Mouse (Mus musculus) kidney, embryonic 15.5 days (tissue): ENCODE results near the gene Desi1. TPM values are rescaled to one million over a fixed set of nuclear protein-coding genes. Genes with fewer than 3 reads are reported as not detected.
A peak's percentile ranks its signal among the peaks of the same experiment; 100 is the strongest.

Experiments
- ATAC-seq: fragments of 200-750 bp; cut with Nextera tagmentation; replicated peaks from 2 replicates; pipeline ENCODE4 v1.8.0; 2017; ENCODE audit warnings: moderate TSS enrichment; ENCODE audit not compliant: low FRiP score
- H3K27ac ChIP-seq: fragments of 300-500 bp; sonication (generic); 2 replicates; pipeline ENCODE4 v1.5.1; 2015; ENCODE audit warnings: mild to moderate bottlenecking, inconsistent platforms
- H3K27me3 ChIP-seq: fragments of 300-500 bp; sonication (generic); 2 replicates; pipeline ENCODE4 v1.6.1; 2015; ENCODE audit warnings: inconsistent platforms
- H3K36me3 ChIP-seq: fragments of 300-500 bp; sonication (generic); 2 replicates; pipeline ENCODE4 v1.6.1; 2015; ENCODE audit warnings: inconsistent platforms
- H3K4me1 ChIP-seq: fragments of 300-500 bp; sonication (generic); 2 replicates; pipeline ENCODE4 v1.6.1; 2015; ENCODE audit warnings: inconsistent platforms
- H3K4me2 ChIP-seq: fragments of 300-500 bp; sonication (generic); 2 replicates; pipeline ENCODE4 v1.6.1; 2015; ENCODE audit warnings: moderate library complexity, mild to moderate bottlenecking, inconsistent platforms
- H3K4me3 ChIP-seq: fragments of 300-500 bp; sonication (generic); replicated peaks from 2 replicates; pipeline ENCODE4 v1.5.1; 2015; ENCODE audit warnings: mild to moderate bottlenecking, inconsistent platforms
- H3K9ac ChIP-seq: fragments of 300-500 bp; sonication (generic); 2 replicates; pipeline ENCODE4 v1.6.1; 2015; ENCODE audit warnings: mild to moderate bottlenecking, inconsistent platforms
- H3K9me3 ChIP-seq: fragments of 300-500 bp; sonication (generic); replicated peaks from 2 replicates; pipeline ENCODE4 v1.6.1; 2016; ENCODE audit warnings: inconsistent platforms
- WGBS: fragments of 180-500 bp; shearing (Covaris S2); methylation state at CpG from one replicate; pipeline ENCODE4 v1.1.7; 2015; ENCODE audit warnings: mixed read lengths; 5-methylcytosine and 5-hydroxymethylcytosine counted together
- polyA plus RNA-seq: library from polyadenylated mRNA; unstranded; fragments of >200 nt; fragmentation: Nextera tagmentation; extraction: Ambion mirVana; gene quantifications from 2 replicates; pipeline ENCODE4 v1.2.1, GENCODE M21; 2015

Gene Desi1
- polyA plus RNA-seq, 1 experiment from 2014 or later = 25.1 TPM

DNA sequence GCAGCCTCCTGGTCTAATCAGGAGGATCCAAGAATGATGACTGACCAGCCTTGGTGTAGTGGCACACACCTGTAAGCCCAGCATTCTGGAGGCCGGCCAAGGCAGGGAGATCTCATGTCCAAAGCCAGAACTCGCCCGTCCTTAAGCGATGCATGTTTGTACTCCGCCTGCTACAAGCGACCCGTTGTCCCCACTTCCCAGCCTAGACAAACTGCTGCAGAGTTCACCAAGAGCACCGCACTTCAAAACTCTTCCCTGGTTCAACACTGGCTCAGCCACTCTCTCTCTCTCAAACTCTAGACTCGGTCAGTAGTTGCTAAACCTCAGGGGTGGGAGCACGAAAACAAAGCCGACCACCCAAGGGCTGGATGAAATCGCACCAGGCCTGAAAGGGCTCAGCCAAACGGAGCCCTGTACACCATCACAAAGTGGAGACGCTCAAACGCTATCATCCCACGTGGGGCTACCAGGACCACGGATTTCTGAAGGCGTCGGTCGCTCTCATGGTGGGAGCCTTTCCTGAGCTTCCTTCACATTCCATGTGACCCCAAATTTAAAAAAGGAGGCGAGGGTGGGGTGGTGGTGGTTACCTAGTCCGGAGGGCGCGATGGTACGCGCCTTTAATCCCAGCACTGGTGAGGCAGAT lies 12.7 kb upstream of the Desi1 start:
- peaks cover 21% of the 10 kb centered on the region for H3K36me3 ChIP-seq
- H3K4me2 ChIP-seq = peak overlapping the region; percentile 84
- 2% methylated on average over 26 of the region's 26 CpGs for WGBS
- peak overlapping the region; percentile 99 for H3K9ac ChIP-seq
- ATAC-seq = no peak; the same call in 1 of the 2 replicates
- H3K27ac ChIP-seq = peak overlapping the region; percentile 96
- H3K27me3 ChIP-seq = 0 out of 2 replicates have a peak, but pooled peaks cover 2% of the 10 kb centered on the region
- H3K4me1 ChIP-seq = peaks cover 21% of the 10 kb centered on the region
- peak overlapping the region; percentile 100 for H3K4me3 ChIP-seq
- no peaks in the 10 kb centered on the region for H3K9me3 ChIP-seq

DNA sequence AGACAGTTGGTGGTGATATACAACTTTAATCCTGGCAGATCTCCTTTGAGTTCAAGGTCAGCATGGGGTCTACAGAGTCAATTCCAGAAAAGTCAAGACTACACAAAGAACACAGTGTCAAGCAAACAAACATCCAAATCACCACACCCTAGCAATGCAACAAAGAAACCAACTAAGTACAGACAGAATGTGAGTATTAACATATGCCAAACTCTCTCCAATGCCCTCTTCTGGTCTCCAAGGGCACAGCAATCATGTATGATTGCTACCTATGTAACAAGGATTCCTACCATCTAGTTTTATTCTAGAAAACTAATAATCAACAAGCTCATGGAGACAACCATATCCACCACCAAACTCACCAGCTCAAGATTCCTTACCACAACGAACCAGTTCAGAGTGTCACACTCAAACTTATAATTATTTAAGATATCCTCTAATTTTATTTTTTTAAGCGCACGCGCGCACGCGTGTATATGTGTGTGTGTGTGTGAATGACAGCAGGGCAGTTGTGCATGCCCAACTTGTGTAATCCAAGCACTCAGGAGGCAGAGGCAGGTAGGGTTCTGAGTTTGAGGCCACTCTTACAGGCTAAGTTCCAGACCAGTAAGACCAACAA lies 10.6 kb upstream of the Desi1 start:
- Histone ChIP-seq H3K9ac (no peak overlapping the region), H3K4me2 (no peak overlapping the region), H3K4me1 (peaks cover 21% of the 10 kb centered on the region), H3K27ac (no peak overlapping the region), H3K36me3 (peaks cover 40% of the 10 kb centered on the region), H3K4me3 (no peak overlapping the region), H3K27me3 (0 out of 2 replicates have a peak, but pooled peaks cover 2% of the 10 kb centered on the region), H3K9me3 (no peaks in the 10 kb centered on the region)
- no peak for ATAC-seq
- 97% methylated on average over 7 of the region's 7 CpGs for WGBS

DNA sequence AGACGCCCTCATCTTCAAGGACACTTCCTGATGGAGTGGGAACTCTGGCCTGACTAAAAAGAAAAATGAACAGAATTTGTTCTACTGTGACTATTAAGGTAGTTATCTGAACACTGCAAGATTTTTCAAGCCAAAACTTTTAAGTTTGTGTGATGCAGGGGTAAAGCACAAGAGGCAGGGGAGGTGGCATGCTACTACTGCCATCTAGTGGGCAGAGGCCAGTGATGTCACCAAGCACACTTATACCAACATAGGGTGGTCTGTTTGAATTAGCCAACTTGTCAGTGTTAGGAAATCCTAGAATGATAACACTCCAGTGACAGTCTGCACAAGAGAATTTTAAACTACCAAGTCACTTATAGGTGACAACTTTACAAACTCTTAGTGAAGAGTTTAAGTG lies 7.0 kb upstream of the Desi1 start:
- Histone ChIP-seq H3K9me3 (no peaks in the 10 kb centered on the region), H3K27ac (no peak overlapping the region), H3K9ac (no peak overlapping the region), H3K36me3 (peaks cover 76% of the 10 kb centered on the region), H3K4me3 (no peak overlapping the region), H3K4me2 (no peak overlapping the region), H3K4me1 (peaks cover 7% of the 10 kb centered on the region), H3K27me3 (no peaks in the 10 kb centered on the region)
- WGBS = 100% methylated on average over 1 of the region's 1 CpGs
- no peak for ATAC-seq

DNA sequence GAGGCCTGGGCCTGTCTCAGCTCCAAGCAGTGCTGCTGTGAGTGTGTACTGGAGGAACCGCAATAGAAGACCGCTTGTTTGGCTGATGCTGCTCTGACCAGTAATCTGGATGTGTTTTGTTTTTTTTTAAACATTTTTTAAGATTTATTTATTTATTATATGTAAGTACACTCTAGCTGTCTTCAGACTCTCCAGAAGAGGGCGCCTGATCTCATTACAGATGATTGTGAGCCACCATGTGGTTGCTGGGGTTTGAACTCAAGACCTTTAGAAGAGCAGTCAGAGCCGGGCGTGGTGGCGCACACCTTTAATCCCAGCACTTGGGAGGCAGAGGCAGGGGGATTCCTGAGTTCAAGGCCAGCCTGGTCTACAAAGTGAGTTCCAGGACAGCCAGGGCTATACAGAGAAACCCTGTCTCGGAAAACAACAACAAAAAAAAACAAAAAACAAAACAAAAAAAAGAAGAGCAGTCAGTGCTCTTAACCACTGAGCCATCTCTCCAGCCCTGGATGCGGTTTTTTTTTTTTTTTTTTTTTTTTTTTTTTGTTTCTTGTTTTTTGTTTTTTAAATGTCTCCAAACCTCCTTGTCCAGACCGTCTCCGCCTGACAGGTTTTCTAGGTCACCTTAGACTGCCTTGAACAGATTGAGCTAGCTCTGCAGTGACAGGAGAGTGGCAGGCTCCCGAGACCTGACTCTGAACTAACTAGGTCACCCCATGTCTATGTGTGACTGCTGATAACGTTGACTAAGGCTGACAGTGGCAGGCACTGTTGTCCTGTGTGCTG lies 2.4 kb upstream of the Desi1 start:
- Histone ChIP-seq H3K4me2 (no peak overlapping the region), H3K9ac (no peak overlapping the region), H3K4me3 (no peak overlapping the region), H3K27me3 (no peaks in the 10 kb centered on the region), H3K9me3 (no peaks in the 10 kb centered on the region), H3K4me1 (no peaks in the 10 kb centered on the region), H3K27ac (no peak overlapping the region), H3K36me3 (peaks cover 94% of the 10 kb centered on the region)
- no peak for ATAC-seq
- WGBS = 84% methylated on average over 12 of the region's 12 CpGs

DNA sequence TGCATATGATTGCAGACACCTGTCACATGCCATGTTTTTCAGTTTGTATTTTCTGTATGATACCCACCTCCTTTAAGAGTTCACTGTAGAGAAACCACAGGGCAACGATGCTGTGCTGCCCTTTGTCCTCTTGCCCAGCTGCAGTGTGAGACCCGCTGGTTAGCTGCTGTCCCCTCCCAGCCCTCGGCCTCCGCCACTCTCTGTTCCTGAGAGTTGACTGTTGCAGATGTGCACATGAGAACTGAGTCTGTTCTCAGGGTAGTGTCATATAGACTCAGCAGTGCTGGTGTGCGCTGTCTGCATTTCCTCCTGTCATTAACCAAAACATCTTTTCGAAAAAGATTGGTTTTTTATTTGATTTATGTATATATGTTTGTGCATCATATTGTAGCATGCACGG lies 1.3 kb downstream of the Desi1 start:
- H3K36me3 ChIP-seq = peaks cover 92% of the 10 kb centered on the region
- no peak overlapping the region for H3K27ac ChIP-seq
- no peak overlapping the region for H3K9ac ChIP-seq
- WGBS = 85% methylated on average over 7 of the region's 7 CpGs
- no peaks in the 10 kb centered on the region for H3K4me1 ChIP-seq
- H3K4me3 ChIP-seq = no peak overlapping the region
- H3K4me2 ChIP-seq = no peak overlapping the region
- no peaks in the 10 kb centered on the region for H3K27me3 ChIP-seq
- no peak for ATAC-seq
- H3K9me3 ChIP-seq = no peaks in the 10 kb centered on the region

DNA sequence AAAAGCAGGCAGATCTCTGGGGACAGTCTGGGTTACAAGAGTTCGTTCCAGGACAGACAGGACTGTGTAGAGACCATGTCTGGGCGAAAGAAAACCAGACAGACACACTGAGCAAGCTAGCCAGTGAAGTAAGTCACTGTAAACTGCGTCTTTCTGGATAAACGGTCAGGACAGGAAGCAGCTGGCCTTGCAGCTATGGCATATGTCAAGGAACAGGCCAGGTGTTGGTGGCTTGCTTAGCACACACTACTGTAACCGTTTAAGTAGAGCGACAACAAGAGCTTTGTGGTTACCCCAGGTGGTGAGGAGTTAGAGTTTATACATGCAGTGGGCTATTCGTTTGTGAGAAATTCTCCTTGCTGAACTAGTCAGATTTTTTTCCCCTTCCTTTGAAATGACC lies 5.9 kb downstream of the Desi1 start:
- Histone ChIP-seq H3K27me3 (no peaks in the 10 kb centered on the region), H3K27ac (no peak overlapping the region), H3K4me1 (no peaks in the 10 kb centered on the region), H3K9ac (no peak overlapping the region), H3K36me3 (peaks cover 97% of the 10 kb centered on the region), H3K9me3 (no peaks in the 10 kb centered on the region), H3K4me3 (no peak overlapping the region), H3K4me2 (no peak overlapping the region)
- 89% methylated on average over 7 of the region's 7 CpGs for WGBS
- ATAC-seq = no peak

DNA sequence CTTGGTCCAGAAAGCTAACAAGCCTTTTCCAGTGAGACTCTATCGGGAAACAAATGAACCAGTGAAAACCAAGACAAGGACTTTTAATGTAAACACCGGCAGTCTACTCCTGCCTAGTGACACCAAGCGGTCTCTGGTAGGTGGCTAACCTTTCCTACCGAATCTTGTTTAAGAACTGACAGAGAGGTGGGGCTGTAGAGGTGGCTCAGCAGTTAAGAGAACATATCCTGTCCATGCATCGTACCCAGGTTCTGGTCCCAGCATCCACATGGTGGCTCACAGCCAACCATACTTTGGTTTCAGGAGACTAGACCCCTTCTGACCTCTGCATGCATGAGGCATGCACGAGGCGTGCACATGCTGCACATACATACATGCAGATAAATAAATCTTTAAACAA lies 6.4 kb downstream of the Desi1 start:
- Histone ChIP-seq H3K9ac (no peak overlapping the region), H3K36me3 (peaks cover 98% of the 10 kb centered on the region), H3K27me3 (no peaks in the 10 kb centered on the region), H3K9me3 (no peaks in the 10 kb centered on the region), H3K4me3 (no peak overlapping the region), H3K4me1 (no peaks in the 10 kb centered on the region), H3K27ac (no peak overlapping the region), H3K4me2 (no peak overlapping the region)
- 88% methylated on average over 7 of the region's 7 CpGs for WGBS
- no peak for ATAC-seq

DNA sequence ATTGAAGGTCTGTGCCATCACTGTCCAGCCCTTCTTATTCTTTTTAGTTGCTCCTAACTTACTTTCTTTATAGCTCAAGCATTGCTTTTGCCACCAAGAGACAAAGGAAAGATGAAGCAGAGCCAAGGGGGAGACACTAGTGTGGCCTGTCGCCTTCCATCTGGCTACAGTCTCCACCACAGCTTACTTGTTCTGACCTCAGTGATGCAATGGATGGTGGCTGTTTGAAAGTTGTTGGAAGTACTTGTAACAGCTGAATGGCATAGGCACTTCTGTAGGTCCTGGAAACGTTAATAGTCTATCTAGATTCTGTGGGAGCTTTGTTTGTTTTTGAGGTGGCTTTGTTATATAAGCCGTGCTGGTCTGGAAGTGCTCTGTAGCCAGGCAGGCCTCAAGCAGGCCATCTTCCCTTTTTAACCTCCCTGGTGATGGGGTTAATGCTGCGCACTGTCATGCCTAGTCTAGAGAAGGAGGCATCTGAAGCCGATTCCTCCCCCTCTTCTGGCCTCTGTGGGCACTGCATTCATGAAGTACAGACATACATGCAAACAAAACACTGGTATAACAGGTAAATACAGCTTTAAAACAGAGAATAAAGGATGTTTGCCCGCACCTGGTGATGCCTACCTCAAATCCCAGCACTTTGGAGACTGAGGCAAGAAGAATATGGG lies 9.6 kb downstream of the Desi1 start:
- Histone ChIP-seq H3K36me3 (peaks cover 91% of the 10 kb centered on the region), H3K4me1 (no peaks in the 10 kb centered on the region), H3K4me2 (no peak overlapping the region), H3K27ac (no peak overlapping the region), H3K4me3 (no peak overlapping the region), H3K9ac (no peak overlapping the region), H3K9me3 (no peaks in the 10 kb centered on the region), H3K27me3 (no peaks in the 10 kb centered on the region)
- 89% methylated on average over 6 of the region's 6 CpGs for WGBS
- ATAC-seq = no peak

DNA sequence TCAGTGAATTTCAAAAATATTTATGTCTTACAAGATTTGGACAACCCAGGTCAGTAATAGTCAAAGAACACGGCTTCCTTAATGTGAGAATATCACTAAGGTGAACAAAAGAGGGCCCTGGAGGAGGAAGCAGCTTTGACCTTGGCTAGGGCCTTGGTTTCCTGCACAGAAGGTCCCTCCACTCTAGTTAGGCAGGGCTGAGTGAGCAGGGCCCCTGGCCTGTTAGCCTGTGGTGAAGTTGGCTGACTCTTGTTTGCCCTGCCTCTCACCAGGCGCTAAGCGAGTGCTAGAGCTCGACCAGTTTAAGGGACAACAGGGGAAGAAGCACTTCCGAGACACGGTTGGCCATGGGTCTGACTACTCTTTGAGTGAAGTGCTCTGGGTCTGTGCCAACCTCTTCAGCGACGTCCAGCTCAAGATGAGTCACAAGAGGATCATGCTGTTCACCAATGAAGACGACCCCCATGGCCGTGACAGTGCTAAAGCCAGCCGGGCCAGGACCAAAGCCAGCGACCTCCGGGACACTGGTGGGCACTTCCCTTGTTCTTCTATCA lies 11.1 kb downstream of the Desi1 start:
- Histone ChIP-seq H3K4me3 (no peak overlapping the region), H3K4me1 (no peaks in the 10 kb centered on the region), H3K4me2 (no peak overlapping the region), H3K36me3 (peaks cover 83% of the 10 kb centered on the region), H3K27me3 (no peaks in the 10 kb centered on the region), H3K9me3 (no peaks in the 10 kb centered on the region), H3K9ac (no peak overlapping the region), H3K27ac (no peak overlapping the region)
- 89% methylated on average over 13 of the region's 13 CpGs for WGBS
- no peak for ATAC-seq

DNA sequence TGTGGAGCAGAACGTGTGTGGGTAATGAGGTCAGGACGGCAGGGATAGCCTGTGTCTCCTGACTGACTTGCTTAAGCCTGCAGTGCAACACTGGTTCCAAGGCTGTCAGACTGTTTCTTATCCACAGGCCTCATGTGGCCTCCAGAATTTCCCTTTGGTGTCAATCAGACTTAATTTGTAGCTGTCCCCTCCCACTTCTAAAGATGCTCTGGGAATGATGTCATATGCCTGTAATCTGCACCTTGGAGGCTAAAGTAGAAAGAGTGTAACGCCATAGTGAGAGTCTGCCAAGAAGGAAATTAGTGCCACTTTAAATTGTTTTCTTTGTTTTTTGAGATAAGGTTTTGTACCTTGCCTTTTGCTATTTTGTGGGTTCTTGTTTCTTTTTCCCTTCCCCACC lies 14.4 kb downstream of the Desi1 start:
- peaks cover 21% of the 10 kb centered on the region for H3K4me1 ChIP-seq
- ATAC-seq = no peak
- H3K27ac ChIP-seq = no peak overlapping the region
- no peak overlapping the region for H3K9ac ChIP-seq
- H3K4me3 ChIP-seq = no peak overlapping the region
- WGBS = 83% methylated on average over 3 of the region's 3 CpGs
- H3K9me3 ChIP-seq = no peaks in the 10 kb centered on the region
- H3K27me3 ChIP-seq = no peaks in the 10 kb centered on the region
- H3K36me3 ChIP-seq = peaks cover 50% of the 10 kb centered on the region
- no peak overlapping the region for H3K4me2 ChIP-seq

DNA sequence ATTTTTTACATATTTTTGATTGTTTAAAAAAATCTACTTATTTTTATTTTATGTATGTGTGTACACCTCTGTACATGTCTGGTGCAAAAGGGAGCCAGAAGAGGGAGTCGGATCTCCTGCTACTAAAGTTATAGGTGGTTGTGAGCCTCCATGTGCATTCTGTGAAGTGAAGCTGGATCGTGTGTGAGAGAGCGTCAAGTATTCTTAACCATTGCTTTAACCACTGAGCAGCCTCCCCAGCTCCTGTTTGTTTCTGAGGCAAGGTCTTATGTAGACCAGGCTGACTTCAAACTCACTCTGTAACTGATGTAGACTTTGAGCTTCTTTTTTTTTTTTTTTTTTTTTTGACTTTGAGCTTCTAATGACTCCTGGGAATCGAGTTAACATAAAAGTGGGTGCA lies 16.2 kb downstream of the Desi1 start:
- 0 out of 2 replicates have a peak overlapping the region, but pooled peaks have one; percentile 8 for H3K4me3 ChIP-seq
- H3K4me2 ChIP-seq = 0 out of 2 replicates have a peak overlapping the region, but pooled peaks have one; percentile 17
- peaks cover 31% of the 10 kb centered on the region for H3K36me3 ChIP-seq
- H3K27ac ChIP-seq = no peak overlapping the region
- WGBS = 65% methylated on average over 4 of the region's 4 CpGs
- no peaks in the 10 kb centered on the region for H3K9me3 ChIP-seq
- ATAC-seq = no peak
- H3K27me3 ChIP-seq = no peaks in the 10 kb centered on the region
- H3K4me1 ChIP-seq = peaks cover 32% of the 10 kb centered on the region
- no peak overlapping the region for H3K9ac ChIP-seq
